Mouse (Mus musculus) liver, embryonic 15.5 days (tissue): ENCODE measurements around the gene Ncdn. TPM values are rescaled to one million over a fixed set of nuclear protein-coding genes. Genes with fewer than 3 reads are reported as not detected.

ENCODE experiments used
- ATAC-seq: fragments of 200-750 bp; cut with Nextera tagmentation; 2 replicates; pipeline ENCODE4 v1.8.0; 2017; ENCODE audit warnings: moderate number of reproducible peaks, mild to moderate bottlenecking, moderate library complexity; ENCODE audit not compliant: insufficient read depth
- H3K27ac ChIP-seq: fragments of 300-500 bp; sonication (generic); replicated peaks from 2 replicates; pipeline ENCODE4 v1.5.1; 2015; ENCODE audit warnings: mild to moderate bottlenecking, inconsistent platforms
- H3K27me3 ChIP-seq: fragments of 300-500 bp; sonication (generic); 2 replicates; pipeline ENCODE4 v1.6.1; 2015; ENCODE audit warnings: mild to moderate bottlenecking, inconsistent platforms
- H3K36me3 ChIP-seq: fragments of 300-500 bp; sonication (generic); replicated peaks from 2 replicates; pipeline ENCODE4 v1.6.1; 2015; ENCODE audit warnings: moderate library complexity, mild to moderate bottlenecking, inconsistent platforms
- H3K4me1 ChIP-seq: fragments of 300-500 bp; sonication (generic); replicated peaks from 2 replicates; pipeline ENCODE4 v1.6.1; 2015; ENCODE audit warnings: inconsistent platforms
- H3K4me2 ChIP-seq: fragments of 300-500 bp; sonication (generic); 2 replicates; pipeline ENCODE4 v1.6.1; 2015; ENCODE audit warnings: moderate library complexity, mild to moderate bottlenecking, inconsistent platforms
- H3K4me3 ChIP-seq: fragments of 300-500 bp; sonication (generic); replicated peaks from 2 replicates; pipeline ENCODE4 v1.5.1; 2015; ENCODE audit warnings: mild to moderate bottlenecking, inconsistent platforms
- H3K9ac ChIP-seq: fragments of 300-500 bp; sonication (generic); 2 replicates; pipeline ENCODE4 v1.6.1; 2015; ENCODE audit warnings: moderate library complexity, mild to moderate bottlenecking, inconsistent platforms
- H3K9me3 ChIP-seq: fragments of 300-500 bp; sonication (generic); replicated peaks from 2 replicates; pipeline ENCODE4 v1.6.1; 2016; ENCODE audit warnings: inconsistent platforms
- WGBS: fragments of 180-500 bp; shearing (Covaris S2); methylation state at CpG from one replicate; pipeline ENCODE4 v1.1.7; 2015; ENCODE audit warnings: mixed read lengths; ENCODE audit not compliant: insufficient replicate concordance; 5-methylcytosine and 5-hydroxymethylcytosine counted together
- polyA plus RNA-seq: library from polyadenylated mRNA; unstranded; fragments of >200 nt; fragmentation: Nextera tagmentation; extraction: Ambion mirVana; gene quantifications from 2 replicates; pipeline ENCODE4 v1.2.1, GENCODE M21; 2015

The Ncdn gene
- 6.9 and 7.5 TPM in 2 replicates for polyA plus RNA-seq

GRCm38 (mm10) chr4:126753268-126754230 lies at the start of gene Ncdn, which contains the start of gene AU040320:
Gene Ncdn (minus strand): TSS chr4:126753438.
Gene AU040320 (plus strand): TSS chr4:126753544.
- Histone ChIP-seq H3K9me3 (no peaks in the 10 kb centered on the region), H3K27me3 (no peaks in the 10 kb centered on the region), H3K36me3 (peaks cover 6% of the 10 kb centered on the region), H3K27ac (peak within 1 kb of the TSS; percentile 91), H3K4me1 (peaks cover 28% of the 10 kb centered on the region), H3K4me2 (peak within 1 kb of the TSS; percentile 98), H3K9ac (peak within 1 kb of the TSS; percentile 90), H3K4me3 (peak within 1 kb of the TSS; percentile 93)
- ATAC-seq: peak; percentile 98
- WGBS: 0% methylated on average over 63 of the region's 71 CpGs

DNA sequence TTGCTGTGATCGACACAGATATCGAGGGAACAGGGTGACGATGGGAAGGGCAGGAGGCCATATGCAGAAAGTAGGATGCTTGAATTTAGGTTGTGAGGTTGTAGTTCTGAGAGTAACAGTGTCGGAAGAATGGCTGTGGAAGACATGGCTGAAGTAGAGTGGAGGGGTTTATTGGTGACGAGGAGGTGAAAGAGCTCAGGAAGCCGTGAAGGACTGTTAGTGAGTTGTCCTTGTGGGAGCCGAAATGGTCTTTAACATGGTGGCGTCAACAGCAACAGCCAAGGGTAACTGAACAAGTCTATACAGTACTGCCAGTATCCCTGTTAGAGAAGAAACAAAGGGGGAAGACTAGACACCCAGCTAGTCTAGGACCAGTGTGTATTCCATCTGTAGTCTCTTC lies 48.9 kb upstream of the Ncdn start:
- WGBS: 82% methylated on average over 8 of the region's 8 CpGs
- ATAC-seq: no peak
- Histone ChIP-seq H3K9ac (no peak overlapping the region), H3K4me1 (peaks cover 39% of the 10 kb centered on the region), H3K27me3 (no peaks in the 10 kb centered on the region), H3K4me2 (no peak overlapping the region), H3K4me3 (no peak overlapping the region), H3K36me3 (no peaks in the 10 kb centered on the region), H3K9me3 (no peaks in the 10 kb centered on the region), H3K27ac (no peak overlapping the region)

- no peaks in the 10 kb centered on the region for H3K27me3 ChIP-seq
- H3K27ac ChIP-seq: no peak overlapping the region
- H3K4me2 ChIP-seq: no peak overlapping the region
- no peak for ATAC-seq
- no peaks in the 10 kb centered on the region for H3K9me3 ChIP-seq
- H3K9ac ChIP-seq: no peak overlapping the region
- peaks cover 14% of the 10 kb centered on the region; the same call in 1 of the 2 replicates for H3K36me3 ChIP-seq
- no peak overlapping the region for H3K4me3 ChIP-seq
- 87% methylated on average over 7 of the region's 7 CpGs for WGBS
- no peaks in the 10 kb centered on the region for H3K4me1 ChIP-seq
Observed at GRCm38 (mm10) chr4:126792341-126793102, 39.3 kb upstream of the Ncdn start.

GRCm38 (mm10) chr4:126782996-126783395 lies 29.8 kb upstream of the Ncdn start:
- Histone ChIP-seq H3K9ac (no peak overlapping the region), H3K9me3 (no peaks in the 10 kb centered on the region), H3K4me2 (no peak overlapping the region), H3K4me3 (no peak overlapping the region), H3K4me1 (no peaks in the 10 kb centered on the region), H3K27ac (no peak overlapping the region), H3K27me3 (no peaks in the 10 kb centered on the region), H3K36me3 (no peaks in the 10 kb centered on the region)
- 67% methylated on average over 8 of the region's 8 CpGs for WGBS
- ATAC-seq: no peak

DNA sequence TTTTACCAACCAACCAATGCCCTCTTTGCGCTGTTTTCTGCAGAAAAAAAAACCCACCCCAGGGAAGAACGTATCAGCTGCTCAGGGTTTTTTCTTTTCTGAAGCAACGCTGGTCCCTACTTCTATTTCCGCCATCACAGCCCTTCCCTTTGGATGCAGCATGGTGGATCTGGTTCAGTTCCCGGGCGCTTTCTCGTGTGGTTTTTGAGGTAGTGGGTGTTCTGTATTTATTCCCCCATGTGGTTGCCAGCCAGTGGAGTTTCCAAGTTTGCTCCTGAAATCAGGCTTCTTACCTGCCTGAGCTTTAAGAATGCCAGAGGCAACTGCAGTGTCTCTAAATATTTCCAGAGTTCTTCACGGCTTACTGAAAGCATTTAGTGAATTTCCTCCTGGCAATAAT lies 29.3 kb upstream of the Ncdn start:
- H3K27me3 ChIP-seq: no peaks in the 10 kb centered on the region
- no peak for ATAC-seq
- no peaks in the 10 kb centered on the region for H3K36me3 ChIP-seq
- H3K4me3 ChIP-seq: no peak overlapping the region
- no peaks in the 10 kb centered on the region for H3K9me3 ChIP-seq
- no peak overlapping the region for H3K9ac ChIP-seq
- no peaks in the 10 kb centered on the region for H3K4me1 ChIP-seq
- H3K27ac ChIP-seq: no peak overlapping the region
- WGBS: 83% methylated on average over 8 of the region's 8 CpGs
- no peak overlapping the region for H3K4me2 ChIP-seq

GRCm38 (mm10) chr4:126781871-126782270 lies 28.6 kb upstream of the Ncdn start:
- H3K9ac ChIP-seq: no peak overlapping the region
- no peak for ATAC-seq
- no peaks in the 10 kb centered on the region for H3K4me1 ChIP-seq
- 75% methylated on average over 3 of the region's 3 CpGs for WGBS
- no peaks in the 10 kb centered on the region for H3K27me3 ChIP-seq
- H3K4me2 ChIP-seq: no peak overlapping the region
- no peaks in the 10 kb centered on the region for H3K9me3 ChIP-seq
- H3K4me3 ChIP-seq: no peak overlapping the region
- no peak overlapping the region for H3K27ac ChIP-seq
- H3K36me3 ChIP-seq: no peaks in the 10 kb centered on the region

GRCm38 (mm10) chr4:126779826-126780775 lies 26.9 kb upstream of the Ncdn start:
- no peaks in the 10 kb centered on the region for H3K27me3 ChIP-seq
- no peaks in the 10 kb centered on the region for H3K9me3 ChIP-seq
- ATAC-seq: no peak
- H3K4me3 ChIP-seq: no peak overlapping the region
- no peak overlapping the region for H3K27ac ChIP-seq
- 76% methylated on average over 12 of the region's 12 CpGs for WGBS
- H3K4me2 ChIP-seq: no peak overlapping the region
- H3K4me1 ChIP-seq: no peaks in the 10 kb centered on the region
- no peak overlapping the region for H3K9ac ChIP-seq
- no peaks in the 10 kb centered on the region for H3K36me3 ChIP-seq

DNA sequence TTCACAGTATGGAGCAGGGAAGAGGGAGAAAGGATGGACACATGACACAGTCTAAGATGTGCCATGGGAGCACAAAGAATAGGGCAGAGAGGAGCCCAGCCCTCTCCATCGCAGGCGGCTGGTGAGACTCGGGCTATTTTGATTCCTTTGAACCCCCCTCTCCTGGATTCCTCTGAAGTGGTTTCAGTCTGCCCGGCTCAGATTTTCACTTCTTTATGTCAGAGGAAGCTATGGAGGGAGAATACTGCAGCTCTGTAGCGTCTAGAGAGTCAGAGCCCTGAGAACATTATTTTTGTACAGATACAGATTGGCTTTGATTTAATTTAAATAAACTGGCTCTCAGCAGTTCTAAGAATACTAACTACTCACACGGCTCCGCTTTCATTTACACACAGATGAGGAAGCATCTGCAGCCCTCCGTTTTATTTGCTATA lies 25.9 kb upstream of the Ncdn start:
- Histone ChIP-seq H3K9ac (no peak overlapping the region), H3K36me3 (no peaks in the 10 kb centered on the region), H3K27ac (no peak overlapping the region), H3K4me2 (no peak overlapping the region), H3K4me1 (no peaks in the 10 kb centered on the region), H3K4me3 (no peak overlapping the region), H3K9me3 (no peaks in the 10 kb centered on the region), H3K27me3 (no peaks in the 10 kb centered on the region)
- no peak for ATAC-seq
- 62% methylated on average over 8 of the region's 8 CpGs for WGBS

DNA sequence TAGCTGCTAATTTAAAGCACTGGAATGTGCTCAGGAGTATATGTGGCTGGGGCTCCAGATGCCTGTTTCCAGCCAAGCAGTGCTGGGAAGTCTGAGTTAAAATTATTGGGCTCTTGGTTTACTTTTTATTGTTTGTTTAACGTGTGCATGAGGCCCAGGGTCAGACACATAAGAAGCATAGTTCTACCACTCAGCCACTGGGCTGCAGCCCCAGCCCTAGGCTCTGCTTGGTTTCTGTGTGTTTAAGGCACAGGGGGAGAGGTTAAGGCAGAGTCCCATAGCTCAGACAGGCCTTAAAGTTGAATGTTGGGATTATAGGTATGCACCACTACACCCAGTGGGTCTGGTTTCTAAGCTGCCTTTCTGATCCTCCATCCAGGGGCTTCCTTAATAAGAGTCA lies 21.9 kb upstream of the Ncdn start:
- Histone ChIP-seq H3K27me3 (no peaks in the 10 kb centered on the region), H3K9me3 (no peaks in the 10 kb centered on the region), H3K9ac (no peak overlapping the region), H3K4me1 (peaks cover 7% of the 10 kb centered on the region), H3K4me2 (no peak overlapping the region), H3K36me3 (no peaks in the 10 kb centered on the region), H3K27ac (no peak overlapping the region), H3K4me3 (no peak overlapping the region)
- 47% methylated on average over 1 of the region's 1 CpGs for WGBS
- no peak for ATAC-seq

DNA sequence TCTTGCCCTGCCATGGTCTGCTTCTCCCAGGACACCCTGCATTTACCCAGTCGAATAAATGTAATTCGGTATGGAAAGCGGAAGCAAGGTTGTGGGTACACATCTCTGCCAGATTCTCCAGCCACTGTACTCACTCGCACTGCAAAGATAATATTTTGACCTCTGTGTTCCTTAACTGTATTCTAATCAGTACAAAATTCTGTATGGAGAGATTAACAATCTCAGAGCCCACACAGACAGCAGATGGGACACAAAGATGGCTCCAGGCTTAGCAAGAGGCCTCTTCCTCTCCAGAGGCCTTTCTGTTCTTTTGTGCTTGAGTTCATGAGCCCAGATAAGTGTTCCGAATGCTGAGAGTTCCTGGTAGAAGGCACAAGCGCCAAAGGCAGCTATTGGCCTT lies 20.6 kb upstream of the Ncdn start:
- no peak overlapping the region for H3K27ac ChIP-seq
- no peak overlapping the region for H3K4me2 ChIP-seq
- ATAC-seq: no peak
- H3K9me3 ChIP-seq: no peaks in the 10 kb centered on the region
- no peaks in the 10 kb centered on the region for H3K36me3 ChIP-seq
- H3K4me1 ChIP-seq: peaks cover 13% of the 10 kb centered on the region
- no peak overlapping the region for H3K4me3 ChIP-seq
- no peaks in the 10 kb centered on the region for H3K27me3 ChIP-seq
- WGBS: 66% methylated on average over 6 of the region's 6 CpGs
- H3K9ac ChIP-seq: no peak overlapping the region
